Mouse (Mus musculus): ENCODE data around the gene Caly. TPM values are rescaled to one million over a fixed set of nuclear protein-coding genes. Genes with fewer than 3 reads are reported as not detected.
A peak's percentile ranks its signal among the peaks of the same experiment; 100 is the strongest.

The Caly gene
- polyA plus RNA-seq, 1 experiment from 2014 or later, result 0.91 TPM

GRCm38 (mm10) chr7:140116329-140117054 lies 34.1 kb upstream of the Caly start, which contains the start of gene Echs1:
TSS of gene Echs1 (minus strand) at chr7:140116476.
- Histone ChIP-seq H3K27ac (ENCODE audit: low read depth, low read length) (peak within 1 kb of the TSS; percentile 88), H3K27me3 (ENCODE audit: control insufficient read depth, insufficient read depth, low read length) (no peaks in the 10 kb centered on the region), H3K9me3 (ENCODE audit: control insufficient read depth, low read length) (no peaks in the 10 kb centered on the region), H3K4me2 (replicated peaks; ENCODE audit: low read depth, low read length) (peak within 1 kb of the TSS; percentile 70), H3K36me3 (ENCODE audit: control insufficient read depth, insufficient read depth, low read length) (peaks cover 14% of the 10 kb centered on the region), H3K4me1 (ENCODE audit: control insufficient read depth, insufficient read depth, low read length) (no peaks in the 10 kb centered on the region), H3K9ac (ENCODE audit: low read depth, low read length) (peak within 1 kb of the TSS; percentile 81), H3K4me3 (ENCODE audit: low read length) (peak within 1 kb of the TSS; percentile 81)
- peak; percentile 96 for ATAC-seq (ENCODE audit: low FRiP score, low TSS enrichment)
- 4% methylated on average over 28 of the region's 28 CpGs for WGBS

- Histone ChIP-seq H3K9ac (ENCODE audit: low read depth, low read length) (peak within 1 kb of the TSS; percentile 81), H3K4me2 (replicated peaks; ENCODE audit: low read depth, low read length) (peak within 1 kb of the TSS; percentile 70), H3K4me1 (ENCODE audit: control insufficient read depth, insufficient read depth, low read length) (no peaks in the 10 kb centered on the region), H3K36me3 (ENCODE audit: control insufficient read depth, insufficient read depth, low read length) (peaks cover 20% of the 10 kb centered on the region), H3K9me3 (ENCODE audit: control insufficient read depth, low read length) (no peaks in the 10 kb centered on the region), H3K4me3 (ENCODE audit: low read length) (peak within 1 kb of the TSS; percentile 81), H3K27me3 (ENCODE audit: control insufficient read depth, insufficient read depth, low read length) (no peaks in the 10 kb centered on the region), H3K27ac (ENCODE audit: low read depth, low read length) (peak within 1 kb of the TSS; percentile 88)
- WGBS, result 1% methylated on average over 23 of the region's 23 CpGs
- ATAC-seq (ENCODE audit: low FRiP score, low TSS enrichment), result peak; percentile 75
These were observed 33.4 kb upstream of the Caly start, which contains the start of gene Paox for GRCm38 (mm10) chr7:140115583-140116328. TSS of gene Paox (plus strand) at chr7:140115799.

- Histone ChIP-seq H3K9me3 (ENCODE audit: control insufficient read depth, low read length) (no peaks in the 10 kb centered on the region), H3K4me3 (ENCODE audit: low read length) (no peak overlapping the region), H3K4me2 (replicated peaks; ENCODE audit: low read depth, low read length) (no peak overlapping the region), H3K36me3 (ENCODE audit: control insufficient read depth, insufficient read depth, low read length) (peaks cover 57% of the 10 kb centered on the region), H3K4me1 (ENCODE audit: control insufficient read depth, insufficient read depth, low read length) (no peaks in the 10 kb centered on the region), H3K9ac (ENCODE audit: low read depth, low read length) (no peak overlapping the region), H3K27ac (ENCODE audit: low read depth, low read length) (no peak overlapping the region), H3K27me3 (ENCODE audit: control insufficient read depth, insufficient read depth, low read length) (no peaks in the 10 kb centered on the region)
- no peak for ATAC-seq (ENCODE audit: low FRiP score, low TSS enrichment)
- WGBS, result 80% methylated on average over 3 of the region's 3 CpGs
These were observed 29.6 kb upstream of the Caly start for GRCm38 (mm10) chr7:140111943-140112342.

GRCm38 (mm10) chr7:140104009-140104408 lies 21.7 kb upstream of the Caly start:
- no peaks in the 10 kb centered on the region for H3K9me3 ChIP-seq (ENCODE audit: control insufficient read depth, low read length)
- H3K9ac ChIP-seq (ENCODE audit: low read depth, low read length), result no peak overlapping the region
- H3K4me1 ChIP-seq (ENCODE audit: control insufficient read depth, insufficient read depth, low read length), result peaks cover 7% of the 10 kb centered on the region; the same call in 1 of the 2 replicates
- H3K4me3 ChIP-seq (ENCODE audit: low read length), result no peak overlapping the region
- no peaks in the 10 kb centered on the region for H3K27me3 ChIP-seq (ENCODE audit: control insufficient read depth, insufficient read depth, low read length)
- no peak for ATAC-seq (ENCODE audit: low FRiP score, low TSS enrichment)
- peaks cover 36% of the 10 kb centered on the region for H3K36me3 ChIP-seq (ENCODE audit: control insufficient read depth, insufficient read depth, low read length)
- whole genome bisulfite sequencing, result 68% methylated on average over 4 of the region's 4 CpGs
- H3K4me2 ChIP-seq (replicated peaks; ENCODE audit: low read depth, low read length), result no peak overlapping the region
- H3K27ac ChIP-seq (ENCODE audit: low read depth, low read length), result no peak overlapping the region

- Histone ChIP-seq H3K27me3 (ENCODE audit: control insufficient read depth, insufficient read depth, low read length) (no peaks in the 10 kb centered on the region), H3K9me3 (ENCODE audit: control insufficient read depth, low read length) (no peaks in the 10 kb centered on the region), H3K36me3 (ENCODE audit: control insufficient read depth, insufficient read depth, low read length) (peaks cover 18% of the 10 kb centered on the region), H3K4me2 (replicated peaks; ENCODE audit: low read depth, low read length) (peak within 1 kb of the TSS; percentile 55), H3K27ac (ENCODE audit: low read depth, low read length) (no peak within 1 kb of the TSS), H3K9ac (ENCODE audit: low read depth, low read length) (peak within 1 kb of the TSS; percentile 40), H3K4me1 (ENCODE audit: control insufficient read depth, insufficient read depth, low read length) (peaks cover 7% of the 10 kb centered on the region; the same call in 1 of the 2 replicates), H3K4me3 (ENCODE audit: low read length) (peak within 1 kb of the TSS; percentile 36)
- peak; percentile 94 for ATAC-seq (ENCODE audit: low FRiP score, low TSS enrichment)
- 1% methylated on average over 30 of the region's 30 CpGs for WGBS
These were observed 19.9 kb upstream of the Caly start, which contains the start of gene Fuom for GRCm38 (mm10) chr7:140101993-140102860. TSS of gene Fuom (minus strand) at chr7:140102441.

- Histone ChIP-seq H3K9ac (ENCODE audit: low read depth, low read length) (peak overlapping the region; percentile 40; the same call in 1 of the 2 replicates), H3K9me3 (ENCODE audit: control insufficient read depth, low read length) (no peaks in the 10 kb centered on the region), H3K4me2 (replicated peaks; ENCODE audit: low read depth, low read length) (peak overlapping the region; percentile 55), H3K4me1 (ENCODE audit: control insufficient read depth, insufficient read depth, low read length) (peaks cover 7% of the 10 kb centered on the region; the same call in 1 of the 2 replicates), H3K4me3 (ENCODE audit: low read length) (peak overlapping the region; percentile 36), H3K36me3 (ENCODE audit: control insufficient read depth, insufficient read depth, low read length) (peaks cover 13% of the 10 kb centered on the region), H3K27ac (ENCODE audit: low read depth, low read length) (no peak overlapping the region), H3K27me3 (ENCODE audit: control insufficient read depth, insufficient read depth, low read length) (no peaks in the 10 kb centered on the region)
- 0 out of 2 replicates have a peak, but pooled peaks have one; percentile 25 for ATAC-seq (ENCODE audit: low FRiP score, low TSS enrichment)
- 73% methylated on average over 10 of the region's 10 CpGs for WGBS
These were observed 19.1 kb upstream of the Caly start for GRCm38 (mm10) chr7:140101498-140101897.

GRCm38 (mm10) chr7:140098466-140098865 lies 16.1 kb upstream of the Caly start:
- H3K27ac ChIP-seq (ENCODE audit: low read depth, low read length), result no peak overlapping the region
- H3K27me3 ChIP-seq (ENCODE audit: control insufficient read depth, insufficient read depth, low read length), result no peaks in the 10 kb centered on the region
- H3K4me1 ChIP-seq (ENCODE audit: control insufficient read depth, insufficient read depth, low read length), result peaks cover 7% of the 10 kb centered on the region; the same call in 1 of the 2 replicates
- WGBS, result 90% methylated on average over 1 of the region's 1 CpGs
- no peak for ATAC-seq (ENCODE audit: low FRiP score, low TSS enrichment)
- no peak overlapping the region for H3K4me2 ChIP-seq (replicated peaks; ENCODE audit: low read depth, low read length)
- H3K4me3 ChIP-seq (ENCODE audit: low read length), result no peak overlapping the region
- no peaks in the 10 kb centered on the region; the same call in 1 of the 2 replicates for H3K36me3 ChIP-seq (ENCODE audit: control insufficient read depth, insufficient read depth, low read length)
- no peaks in the 10 kb centered on the region for H3K9me3 ChIP-seq (ENCODE audit: control insufficient read depth, low read length)
- H3K9ac ChIP-seq (ENCODE audit: low read depth, low read length), result no peak overlapping the region

GRCm38 (mm10) chr7:140096055-140096454 lies 13.7 kb upstream of the Caly start:
- no peak overlapping the region for H3K4me2 ChIP-seq (replicated peaks; ENCODE audit: low read depth, low read length)
- H3K27me3 ChIP-seq (ENCODE audit: control insufficient read depth, insufficient read depth, low read length), result no peaks in the 10 kb centered on the region
- no peak overlapping the region for H3K9ac ChIP-seq (ENCODE audit: low read depth, low read length)
- H3K36me3 ChIP-seq (ENCODE audit: control insufficient read depth, insufficient read depth, low read length), result no peaks in the 10 kb centered on the region; the same call in 1 of the 2 replicates
- H3K27ac ChIP-seq (ENCODE audit: low read depth, low read length), result no peak overlapping the region
- ATAC-seq (ENCODE audit: low FRiP score, low TSS enrichment), result no peak
- H3K4me3 ChIP-seq (ENCODE audit: low read length), result no peak overlapping the region
- no peaks in the 10 kb centered on the region for H3K9me3 ChIP-seq (ENCODE audit: control insufficient read depth, low read length)
- H3K4me1 ChIP-seq (ENCODE audit: control insufficient read depth, insufficient read depth, low read length), result no peaks in the 10 kb centered on the region

Data from kidney, embryonic 14.5 days (tissue).